26 mouse cellular contexts compared by ENCODE assay signal in genomic region chr11:103210291-103210690, GRCm38 (mm10). TPM values are rescaled to one million over a fixed set of nuclear protein-coding genes. Genes with fewer than 3 reads are reported as not detected.
"Had no signal": no experiment of that assay in that cellular context is flagged by ENCODE, and none has a peak within 500 bp of the region (broad histone marks: within the 10 kb centered on the region; RNA-seq: fewer than 3 reads in every experiment).

No protein-coding gene starts in this region.

- H3K27ac ChIP-seq: limb, embryonic 12.5 days; limb, embryonic 15.5 days; liver, embryonic 14.5 days; lung, embryonic 15.5 days; midbrain, embryonic 12.5 days; neural tube, embryonic 12.5 days; neural tube, embryonic 15.5 days; stomach, embryonic 15.5 days had no signal

- H3K4me1 ChIP-seq: limb, embryonic 12.5 days; limb, embryonic 15.5 days; lung, embryonic 15.5 days; midbrain, embryonic 12.5 days; neural tube, embryonic 12.5 days; neural tube, embryonic 15.5 days; stomach, embryonic 15.5 days had no signal

- DNase-seq: kidney, adult 18-20 months; kidney, adult 9 months; kidney, postnatal 14 days; left cerebral cortex, postnatal 4 days; liver, postnatal 0 days; lung, postnatal 10 days; lung, postnatal 4 days; right cerebral cortex, adult 18-20 months; right cerebral cortex, postnatal 14 days; spleen, adult 18-20 months; thymus, adult 18-20 months; thymus, postnatal 36 days had no signal

- H3K9me3 ChIP-seq: limb, embryonic 15.5 days; lung, embryonic 15.5 days; neural tube, embryonic 15.5 days; stomach, embryonic 15.5 days had no signal

- H3K36me3 ChIP-seq: limb, embryonic 12.5 days; limb, embryonic 15.5 days; lung, embryonic 15.5 days; midbrain, embryonic 12.5 days; neural tube, embryonic 12.5 days; neural tube, embryonic 15.5 days; stomach, embryonic 15.5 days had no signal

- H3K4me3 ChIP-seq: limb, embryonic 12.5 days; limb, embryonic 15.5 days; lung, embryonic 15.5 days; midbrain, embryonic 12.5 days; neural tube, embryonic 12.5 days; neural tube, embryonic 15.5 days; stomach, embryonic 15.5 days had no signal

- H3K9ac ChIP-seq: limb, embryonic 12.5 days; limb, embryonic 15.5 days; liver, embryonic 14.5 days; liver, postnatal 0 days; lung, embryonic 15.5 days; midbrain, embryonic 12.5 days; neural tube, embryonic 12.5 days; neural tube, embryonic 15.5 days; stomach, embryonic 15.5 days had no signal

- ATAC-seq: liver, postnatal 0 days had no signal

- H3K27me3 ChIP-seq: limb, embryonic 15.5 days; lung, embryonic 15.5 days; neural tube, embryonic 15.5 days; stomach, embryonic 15.5 days had no signal

- H3K4me2 ChIP-seq: limb, embryonic 12.5 days; limb, embryonic 15.5 days; liver, embryonic 11.5 days; lung, embryonic 15.5 days; midbrain, embryonic 12.5 days; neural tube, embryonic 12.5 days; neural tube, embryonic 15.5 days; stomach, embryonic 15.5 days had no signal

RNA-seq across cellular contexts. Expression of gene 1700023F06Rik, which starts 1.9 kb away (rescaled TPM):
- total RNA-seq: megakaryocyte-erythroid progenitor cell, adult 5-6 weeks; midbrain, postnatal 0 days had no signal
- polyA plus RNA-seq: liver, embryonic 14.5 days; midbrain, embryonic 12.5 days had no signal

RNA-seq across cellular contexts. Expression of gene Spata32, which starts 7.9 kb away (rescaled TPM):
- total RNA-seq: megakaryocyte progenitor cell, adult 5-6 weeks; megakaryocyte-erythroid progenitor cell, adult 5-6 weeks had no signal
- polyA plus RNA-seq: kidney, embryonic 16.5 days; limb, embryonic 12.5 days; limb, embryonic 15.5 days; liver, embryonic 11.5 days; liver, embryonic 14.5 days; liver, postnatal 0 days; lung, embryonic 15.5 days; midbrain, embryonic 12.5 days; stomach, embryonic 15.5 days; urinary bladder, adult 2 months had no signal
